Mouse (Mus musculus): ENCODE results near the gene Cdkn2a. TPM values are rescaled to one million over a fixed set of nuclear protein-coding genes. Genes with fewer than 3 reads are reported as not detected.

Gene Cdkn2a
- not detected in 2 replicates for polyA plus RNA-seq (2015; fragmentation: Nextera tagmentation; extraction: Ambion mirVana)

GRCm38 (mm10) chr4:89294486-89295440 is at the start of gene Cdkn2a:
Gene Cdkn2a (minus strand): TSS chr4:89294653.
- peaks cover 11% of the 10 kb centered on the region for H3K4me1 ChIP-seq (replicated peaks; ENCODE audit: control insufficient read depth, insufficient read depth, low read length)
- WGBS, result under 1% methylated on average over 108 of the region's 117 CpGs
- H3K9ac ChIP-seq (replicated peaks; ENCODE audit: low read depth, low read length), result peak within 1 kb of the TSS; percentile 45
- no peak within 1 kb of the TSS for H3K27ac ChIP-seq (ENCODE audit: low read length)
- H3K4me3 ChIP-seq (replicated peaks; ENCODE audit: low read length), result peak within 1 kb of the TSS; percentile 69
- H3K9me3 ChIP-seq (ENCODE audit: control insufficient read depth, low read length), result no peaks in the 10 kb centered on the region
- no peaks in the 10 kb centered on the region for H3K36me3 ChIP-seq (ENCODE audit: control insufficient read depth, insufficient read depth)
- peaks cover 83% of the 10 kb centered on the region for H3K27me3 ChIP-seq (replicated peaks; ENCODE audit: control insufficient read depth, insufficient read depth, low read length)
- peak within 1 kb of the TSS; percentile 74 for H3K4me2 ChIP-seq (ENCODE audit: low read length)
- peak; percentile 93 for ATAC-seq

GRCm38 (mm10) chr4:89313461-89313860 is 19.0 kb upstream of the Cdkn2a start:
- H3K27me3 ChIP-seq (replicated peaks; ENCODE audit: control insufficient read depth, insufficient read depth, low read length), result peaks cover 42% of the 10 kb centered on the region
- H3K4me2 ChIP-seq (ENCODE audit: low read length), result no peak overlapping the region
- no peak overlapping the region for H3K4me3 ChIP-seq (replicated peaks; ENCODE audit: low read length)
- peaks cover 11% of the 10 kb centered on the region for H3K4me1 ChIP-seq (replicated peaks; ENCODE audit: control insufficient read depth, insufficient read depth, low read length)
- H3K36me3 ChIP-seq (ENCODE audit: control insufficient read depth, insufficient read depth), result no peaks in the 10 kb centered on the region
- ATAC-seq, result no peak
- H3K27ac ChIP-seq (ENCODE audit: low read length), result no peak overlapping the region
- WGBS, result 13% methylated on average over 13 of the region's 13 CpGs
- no peak overlapping the region for H3K9ac ChIP-seq (replicated peaks; ENCODE audit: low read depth, low read length)
- no peaks in the 10 kb centered on the region for H3K9me3 ChIP-seq (ENCODE audit: control insufficient read depth, low read length)

- H3K9me3 ChIP-seq (ENCODE audit: control insufficient read depth, low read length), result no peaks in the 10 kb centered on the region; the same call in 1 of the 2 replicates
- peaks cover 68% of the 10 kb centered on the region for H3K27me3 ChIP-seq (replicated peaks; ENCODE audit: control insufficient read depth, insufficient read depth, low read length)
- peak within 1 kb of the TSS; percentile 69 for H3K4me2 ChIP-seq (ENCODE audit: low read length)
- H3K9ac ChIP-seq (replicated peaks; ENCODE audit: low read depth, low read length), result 0 out of 2 replicates have a peak within 1 kb of the TSS, but pooled peaks have one; percentile 7
- peaks cover 11% of the 10 kb centered on the region for H3K4me1 ChIP-seq (replicated peaks; ENCODE audit: control insufficient read depth, insufficient read depth, low read length)
- WGBS, result under 1% methylated on average over 61 of the region's 61 CpGs
- no peak within 1 kb of the TSS for H3K27ac ChIP-seq (ENCODE audit: low read length)
- peak; percentile 93 for ATAC-seq
- H3K36me3 ChIP-seq (ENCODE audit: control insufficient read depth, insufficient read depth), result no peaks in the 10 kb centered on the region
- peak within 1 kb of the TSS; percentile 44 for H3K4me3 ChIP-seq (replicated peaks; ENCODE audit: low read length)
Observed at GRCm38 (mm10) chr4:89310491-89311254, 16.2 kb upstream of the Cdkn2a start, which contains the start of gene Cdkn2b. Gene Cdkn2b (minus strand): TSS chr4:89311039.

GRCm38 (mm10) chr4:89309996-89310395 is 15.5 kb upstream of the Cdkn2a start:
- WGBS, result 3% methylated on average over 11 of the region's 11 CpGs
- no peak for ATAC-seq
- H3K9ac ChIP-seq (replicated peaks; ENCODE audit: low read depth, low read length), result no peak overlapping the region

GRCm38 (mm10) chr4:89308001-89308400 is 13.5 kb upstream of the Cdkn2a start:
- peaks cover 83% of the 10 kb centered on the region for H3K27me3 ChIP-seq (replicated peaks; ENCODE audit: control insufficient read depth, insufficient read depth, low read length)
- no peak overlapping the region for H3K4me3 ChIP-seq (replicated peaks; ENCODE audit: low read length)
- H3K4me1 ChIP-seq (replicated peaks; ENCODE audit: control insufficient read depth, insufficient read depth, low read length), result peaks cover 11% of the 10 kb centered on the region
- H3K27ac ChIP-seq (ENCODE audit: low read length), result no peak overlapping the region
- 11% methylated on average over 3 of the region's 3 CpGs for WGBS
- no peak overlapping the region for H3K4me2 ChIP-seq (ENCODE audit: low read length)
- ATAC-seq, result no peak
- H3K36me3 ChIP-seq (ENCODE audit: control insufficient read depth, insufficient read depth), result no peaks in the 10 kb centered on the region
- no peaks in the 10 kb centered on the region; the same call in 1 of the 2 replicates for H3K9me3 ChIP-seq (ENCODE audit: control insufficient read depth, low read length)
- H3K9ac ChIP-seq (replicated peaks; ENCODE audit: low read depth, low read length), result no peak overlapping the region

More at GRCm38 (mm10) chr4:89309996-89310395, 15.5 kb upstream of the Cdkn2a start:
- Histone ChIP-seq H3K36me3 (ENCODE audit: control insufficient read depth, insufficient read depth) (no peaks in the 10 kb centered on the region), H3K4me2 (ENCODE audit: low read length) (peak overlapping the region; percentile 69), H3K9me3 (ENCODE audit: control insufficient read depth, low read length) (no peaks in the 10 kb centered on the region; the same call in 1 of the 2 replicates), H3K4me1 (replicated peaks; ENCODE audit: control insufficient read depth, insufficient read depth, low read length) (peaks cover 11% of the 10 kb centered on the region), H3K4me3 (replicated peaks; ENCODE audit: low read length) (peak overlapping the region; percentile 44), H3K27me3 (replicated peaks; ENCODE audit: control insufficient read depth, insufficient read depth, low read length) (peaks cover 73% of the 10 kb centered on the region), H3K27ac (ENCODE audit: low read length) (no peak overlapping the region)

GRCm38 (mm10) chr4:89306798-89307365 is 12.4 kb upstream of the Cdkn2a start:
- Histone ChIP-seq H3K4me2 (ENCODE audit: low read length) (no peak overlapping the region), H3K36me3 (ENCODE audit: control insufficient read depth, insufficient read depth) (no peaks in the 10 kb centered on the region), H3K9ac (replicated peaks; ENCODE audit: low read depth, low read length) (no peak overlapping the region), H3K4me3 (replicated peaks; ENCODE audit: low read length) (no peak overlapping the region), H3K4me1 (replicated peaks; ENCODE audit: control insufficient read depth, insufficient read depth, low read length) (peaks cover 11% of the 10 kb centered on the region), H3K27ac (ENCODE audit: low read length) (no peak overlapping the region), H3K9me3 (ENCODE audit: control insufficient read depth, low read length) (no peaks in the 10 kb centered on the region; the same call in 1 of the 2 replicates), H3K27me3 (replicated peaks; ENCODE audit: control insufficient read depth, insufficient read depth, low read length) (peaks cover 83% of the 10 kb centered on the region)
- ATAC-seq, result no peak
- 1% methylated on average over 25 of the region's 25 CpGs for WGBS

- H3K27me3 ChIP-seq (replicated peaks; ENCODE audit: control insufficient read depth, insufficient read depth, low read length), result peaks cover 80% of the 10 kb centered on the region
- no peak overlapping the region for H3K27ac ChIP-seq (ENCODE audit: low read length)
- no peak overlapping the region for H3K4me2 ChIP-seq (ENCODE audit: low read length)
- H3K4me1 ChIP-seq (replicated peaks; ENCODE audit: control insufficient read depth, insufficient read depth, low read length), result peaks cover 8% of the 10 kb centered on the region
- H3K9me3 ChIP-seq (ENCODE audit: control insufficient read depth, low read length), result no peaks in the 10 kb centered on the region; the same call in 1 of the 2 replicates
- no peak overlapping the region for H3K9ac ChIP-seq (replicated peaks; ENCODE audit: low read depth, low read length)
- no peaks in the 10 kb centered on the region for H3K36me3 ChIP-seq (ENCODE audit: control insufficient read depth, insufficient read depth)
- 7% methylated on average over 3 of the region's 3 CpGs for WGBS
- no peak for ATAC-seq
- no peak overlapping the region for H3K4me3 ChIP-seq (replicated peaks; ENCODE audit: low read length)
Observed at GRCm38 (mm10) chr4:89305691-89306090, 11.2 kb upstream of the Cdkn2a start.

- Histone ChIP-seq H3K4me1 (replicated peaks; ENCODE audit: control insufficient read depth, insufficient read depth, low read length) (no peaks in the 10 kb centered on the region), H3K9me3 (ENCODE audit: control insufficient read depth, low read length) (no peaks in the 10 kb centered on the region; the same call in 1 of the 2 replicates), H3K9ac (replicated peaks; ENCODE audit: low read depth, low read length) (no peak overlapping the region), H3K4me3 (replicated peaks; ENCODE audit: low read length) (no peak overlapping the region), H3K4me2 (ENCODE audit: low read length) (no peak overlapping the region), H3K36me3 (ENCODE audit: control insufficient read depth, insufficient read depth) (no peaks in the 10 kb centered on the region), H3K27me3 (replicated peaks; ENCODE audit: control insufficient read depth, insufficient read depth, low read length) (peaks cover 83% of the 10 kb centered on the region), H3K27ac (ENCODE audit: low read length) (no peak overlapping the region)
- ATAC-seq, result no peak
- WGBS, result under 1% methylated on average over 14 of the region's 14 CpGs
Observed at GRCm38 (mm10) chr4:89303281-89303995, 9.0 kb upstream of the Cdkn2a start.

All from forebrain, embryonic 16.5 days (tissue).